ENCODE assay signal across 8 mouse cellular contexts in the genomic region with DNA sequence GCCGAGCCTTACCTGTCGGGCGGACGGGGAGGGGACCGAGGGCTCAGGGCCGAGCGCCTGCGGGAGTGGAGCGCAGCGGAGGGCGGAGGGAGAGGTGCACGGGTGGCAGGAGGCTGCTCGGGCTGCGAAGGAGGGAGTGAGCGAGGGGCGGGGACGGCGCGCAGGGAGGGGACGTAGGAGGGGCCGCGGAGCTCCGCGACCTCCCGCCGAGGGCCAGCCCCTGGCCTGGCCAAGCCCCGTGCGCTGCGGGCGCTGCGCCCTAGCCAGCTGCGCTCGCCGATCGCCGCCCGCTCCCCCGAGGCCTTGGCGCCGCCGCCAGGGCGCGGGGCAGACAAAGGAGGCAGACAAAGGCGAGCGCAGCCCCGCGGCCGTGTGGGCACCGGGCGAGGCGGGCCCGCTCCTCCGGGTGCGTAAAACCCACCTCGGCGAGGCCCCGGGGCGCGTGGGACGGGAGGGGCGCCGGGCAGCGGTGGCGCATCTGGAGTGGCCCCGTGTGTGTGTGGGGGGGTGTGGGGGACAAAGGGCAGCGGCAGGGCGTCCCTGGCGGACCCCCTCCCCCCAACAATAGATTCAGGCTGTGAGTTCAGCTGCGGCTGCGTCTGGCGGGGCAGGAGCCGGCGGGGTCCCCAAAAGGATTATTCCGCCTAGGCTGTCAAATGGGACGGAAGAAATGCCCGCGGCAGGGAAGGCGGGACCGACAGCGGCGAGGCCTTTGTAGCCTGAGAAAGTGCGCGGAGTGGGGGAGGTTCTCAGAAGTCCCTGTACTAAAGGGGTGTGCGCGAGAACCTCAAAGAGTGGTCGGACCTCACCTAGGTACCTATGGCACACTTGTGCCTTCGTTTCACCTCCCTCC. TPM values are rescaled to one million over a fixed set of nuclear protein-coding genes. Genes with fewer than 3 reads are reported as not detected.
DNase-seq lines count a peak whose midpoint lies in the region; ATAC-seq and TF ChIP-seq lines count a peak whose summit lies in the region.

Gene Draxin (minus strand): TSS at position 138 of the 853 bp plus-strand sequence.

- H3K27ac ChIP-seq in embryonic facial prominence, embryonic 11.5 days (replicated peaks; ENCODE audit: low read depth, low read length), result peak within 1 kb of the TSS; percentile 76
- peak within 1 kb of the TSS; percentile 94 for H3K27ac ChIP-seq in hindbrain, postnatal 0 days
- no peak within 1 kb of the TSS for H3K27ac ChIP-seq in liver, postnatal 0 days (ENCODE audit: low read depth)

- ATAC-seq in embryonic facial prominence, embryonic 11.5 days (replicated peaks; ENCODE audit: insufficient number of reproducible peaks, low FRiP score, low TSS enrichment, low read depth), result peak; percentile 70
- peak; percentile 78 for ATAC-seq in hindbrain, postnatal 0 days
- peak; percentile 17; the same call in 1 of the 2 replicates for ATAC-seq in liver, postnatal 0 days

- H3K9me3 ChIP-seq in embryonic facial prominence, embryonic 11.5 days (replicated peaks; ENCODE audit: control insufficient read depth, low read length), result no peaks in the 10 kb centered on the region
- no peaks in the 10 kb centered on the region for H3K9me3 ChIP-seq in hindbrain, postnatal 0 days (ENCODE audit: low read length)
- no peaks in the 10 kb centered on the region for H3K9me3 ChIP-seq in liver, postnatal 0 days (ENCODE audit: low read length)

- peak within 1 kb of the TSS; percentile 78 for H3K4me3 ChIP-seq in embryonic facial prominence, embryonic 11.5 days (ENCODE audit: low read depth, low read length)
- H3K4me3 ChIP-seq in hindbrain, postnatal 0 days (ENCODE audit: low read length), result peak within 1 kb of the TSS; percentile 78
- H3K4me3 ChIP-seq in liver, postnatal 0 days (ENCODE audit: low read depth, low read length), result peak within 1 kb of the TSS; percentile 28

- H3K4me2 ChIP-seq in embryonic facial prominence, embryonic 11.5 days (ENCODE audit: low read depth, low read length), result peak within 1 kb of the TSS; percentile 95
- peak within 1 kb of the TSS; percentile 93 for H3K4me2 ChIP-seq in hindbrain, postnatal 0 days (ENCODE audit: low read depth, low read length)
- peak within 1 kb of the TSS; percentile 54 for H3K4me2 ChIP-seq in liver, postnatal 0 days (ENCODE audit: low read depth, low read length)

- peaks cover 3% of the 10 kb centered on the region; the same call in 1 of the 2 replicates for H3K4me1 ChIP-seq in embryonic facial prominence, embryonic 11.5 days (ENCODE audit: control insufficient read depth, insufficient read depth, low read length)
- peaks cover 17% of the 10 kb centered on the region; the same call in 1 of the 2 replicates for H3K4me1 ChIP-seq in hindbrain, postnatal 0 days (ENCODE audit: insufficient read depth, low read length)
- H3K4me1 ChIP-seq in liver, postnatal 0 days (ENCODE audit: insufficient read depth), result no peaks in the 10 kb centered on the region; the same call in 1 of the 2 replicates

- no peaks in the 10 kb centered on the region for H3K36me3 ChIP-seq in embryonic facial prominence, embryonic 11.5 days (replicated peaks; ENCODE audit: control insufficient read depth, insufficient read depth, low read depth, low read length)
- H3K36me3 ChIP-seq in hindbrain, postnatal 0 days (ENCODE audit: insufficient read depth, low read length), result no peaks in the 10 kb centered on the region
- H3K36me3 ChIP-seq in liver, postnatal 0 days (replicated peaks; ENCODE audit: insufficient read depth, low read length), result no peaks in the 10 kb centered on the region

- peaks cover 19% of the 10 kb centered on the region for H3K27me3 ChIP-seq in embryonic facial prominence, embryonic 11.5 days (ENCODE audit: control insufficient read depth, insufficient read depth, low read length)
- no peaks in the 10 kb centered on the region for H3K27me3 ChIP-seq in hindbrain, postnatal 0 days (ENCODE audit: insufficient read depth, low read length)
- peaks cover 42% of the 10 kb centered on the region for H3K27me3 ChIP-seq in liver, postnatal 0 days (ENCODE audit: insufficient read depth, low read length)

- TF ChIP-seq EP300 in liver, postnatal 0 days (IDR thresholded peaks at IDR 0.05; ENCODE audit: low read depth), result no peak

- under 1% methylated on average over 59 of the region's 87 CpGs for WGBS in embryonic facial prominence, embryonic 11.5 days
- 2% methylated on average over 75 of the region's 87 CpGs for WGBS in hindbrain, postnatal 0 days
- 4% methylated on average over 25 of the region's 87 CpGs for WGBS in liver, postnatal 0 days (ENCODE audit: insufficient replicate concordance)

- peak; percentile 42 for DNase-seq in right cerebral cortex, postnatal 14 days
- DNase-seq in right cerebral cortex, adult 2 months (ENCODE audit: low spot score in 2 of 2), result no peak
- DNase-seq in embryonic facial prominence, embryonic 11.5 days (ENCODE audit: low spot score), result peak; percentile 80
- DNase-seq in hindbrain, postnatal 0 days (ENCODE audit: low spot score), result peak; percentile 83
- no peak for DNase-seq in liver, postnatal 0 days
- peak; percentile 63 for DNase-seq in ovary, adult 18-20 months (ENCODE audit: low spot score)
- DNase-seq in layer of hippocampus, postnatal 25 days (ENCODE audit: extremely low spot score in 1 of 2, low spot score in 1 of 2), result no peak
- no peak for DNase-seq in spleen, adult 12 weeks (ENCODE audit: low spot score)

- TF ChIP-seq CTCF in hindbrain, postnatal 0 days (IDR thresholded peaks at IDR 0.05; ENCODE audit: low read depth), result no peak
- no peak for TF ChIP-seq CTCF in liver, postnatal 0 days (IDR thresholded peaks at IDR 0.05; ENCODE audit: low read depth)

- H3K9ac ChIP-seq in embryonic facial prominence, embryonic 11.5 days (replicated peaks; ENCODE audit: low read length), result peak within 1 kb of the TSS; percentile 92
- peak within 1 kb of the TSS; percentile 87 for H3K9ac ChIP-seq in hindbrain, postnatal 0 days (replicated peaks; ENCODE audit: low read length)
- no peak within 1 kb of the TSS for H3K9ac ChIP-seq in liver, postnatal 0 days (replicated peaks)

RNA-seq across cellular contexts. Expression of gene Draxin, which starts in this region (rescaled TPM):
- polyA plus RNA-seq in embryonic facial prominence, embryonic 11.5 days (2014; fragmentation: Nextera tagmentation; extraction: Ambion mirVana), result 1.2 and 2.2 TPM in 2 replicates
- 42.3 and 44.9 TPM in 2 replicates for total RNA-seq in hindbrain, postnatal 0 days (2014; rRNA removed)
- polyA plus RNA-seq in hindbrain, postnatal 0 days (2015; fragmentation: Nextera tagmentation; extraction: Ambion mirVana), result 7.2 TPM in 2 replicates
- 0.04 and 0.05 TPM in 2 replicates for polyA plus RNA-seq in liver, postnatal 0 days (2015; fragmentation: Nextera tagmentation; extraction: Ambion mirVana)
- total RNA-seq in layer of hippocampus, postnatal 25 days (2021), result 1 to 10 TPM; 2.3 TPM

Comparison
In these comparisons a context has a peak if more than half of its experiments do, and no peak if none do; other contexts are left out.
1. RNA of gene Draxin (total RNA-seq): 42.3 to 44.9 TPM in hindbrain, postnatal 0 days; 2.3 TPM in layer of hippocampus, postnatal 25 days; every median in the first group is over 10 times any median in the second.
2. DNase-seq: peak in right cerebral cortex, postnatal 14 days (single experiment), embryonic facial prominence, embryonic 11.5 days (single experiment), hindbrain, postnatal 0 days (single experiment) and ovary, adult 18-20 months (single experiment); none in right cerebral cortex, adult 2 months (0 of 2), liver, postnatal 0 days (single experiment), layer of hippocampus, postnatal 25 days (0 of 2) and spleen, adult 12 weeks (single experiment).
3. Peak in ATAC-seq, H3K4me3 ChIP-seq and H3K4me2 ChIP-seq in liver, postnatal 0 days; RNA of the gene not detected or under 1 TPM.
4. ATAC-seq: peak in every context shown above with its lines; median percentile 78 in hindbrain, postnatal 0 days; 70 in embryonic facial prominence, embryonic 11.5 days; 17 in liver, postnatal 0 days.
5. H3K4me3 ChIP-seq: peak in every context shown above with its lines; median percentile 78 in embryonic facial prominence, embryonic 11.5 days; 78 in hindbrain, postnatal 0 days; 28 in liver, postnatal 0 days.
6. Peak in every context shown above with its lines, with median percentiles within 50 percentile points of each other: H3K4me2 ChIP-seq.